Mouse (Mus musculus) thymus, adult 2 months (tissue): ENCODE results near the gene Myo1b. TPM values are rescaled to one million over a fixed set of nuclear protein-coding genes. Genes with fewer than 3 reads are reported as not detected.

ENCODE experiments used
- DNase-seq: peaks from one replicate; pipeline ENCODE4 v3.0.0; 2021
- H3K27ac ChIP-seq: fragments of 200-500 bp; 2 replicates; pipeline ENCODE4 v1.5.1; 2012; ENCODE audit warnings: low read length, control low read depth; ENCODE audit not compliant: control insufficient read depth, insufficient read depth
- H3K27me3 ChIP-seq: fragments of 200-500 bp; 2 replicates; pipeline ENCODE4 v1.6.1; 2012; ENCODE audit warnings: mild to moderate bottlenecking, low read length, moderate library complexity, mixed read lengths; ENCODE audit not compliant: control insufficient read depth, insufficient read depth
- H3K36me3 ChIP-seq: fragments of 200-500 bp; 2 replicates; pipeline ENCODE4 v1.6.1; 2012; ENCODE audit warnings: mild to moderate bottlenecking, low read length, moderate library complexity; ENCODE audit not compliant: control insufficient read depth, insufficient read depth
- H3K4me1 ChIP-seq: fragments of 200-500 bp; replicated peaks from 2 replicates; pipeline ENCODE4 v1.6.1; 2012; ENCODE audit warnings: low read length; ENCODE audit not compliant: control insufficient read depth, insufficient read depth
- H3K4me3 ChIP-seq: fragments of 200-500 bp; 2 replicates; pipeline ENCODE4 v1.5.1; 2012; ENCODE audit warnings: mild to moderate bottlenecking, low read length, control low read depth, moderate library complexity; ENCODE audit not compliant: control insufficient read depth, insufficient read depth
- CTCF ChIP-seq: fragments of 200-500 bp; IDR thresholded peaks from 2 replicates; pipeline ENCODE4 v1.5.1; 2012; ENCODE audit warnings: mild to moderate bottlenecking, control low read depth, low read length, moderate library complexity, borderline replicate concordance; ENCODE audit not compliant: control insufficient read depth, poor library complexity, insufficient read depth; ENCODE audit errors: extremely low read depth
- POLR2A ChIP-seq: fragments of 200-500 bp; IDR thresholded peaks from 2 replicates; pipeline ENCODE4 v1.6.1; 2012; ENCODE audit warnings: mild to moderate bottlenecking, low read length, control low read depth, moderate library complexity; ENCODE audit not compliant: control insufficient read depth, poor library complexity, insufficient read depth; ENCODE audit errors: extremely low read depth
- WGBS: fragments of 180-500 bp; shearing (Covaris S2); methylation state at CpG from one replicate; pipeline ENCODE4 v1.1.7; 2018; 5-methylcytosine and 5-hydroxymethylcytosine counted together
- polyA plus RNA-seq: library from polyadenylated mRNA; depleted of rRNA; stranded (reverse); fragments of >200 nt; gene quantifications from 2 replicates; pipeline ENCODE4 v1.2.3, GENCODE M21; 2012

The Myo1b gene
- polyA plus RNA-seq, 1 experiment = 3.3 TPM

DNA sequence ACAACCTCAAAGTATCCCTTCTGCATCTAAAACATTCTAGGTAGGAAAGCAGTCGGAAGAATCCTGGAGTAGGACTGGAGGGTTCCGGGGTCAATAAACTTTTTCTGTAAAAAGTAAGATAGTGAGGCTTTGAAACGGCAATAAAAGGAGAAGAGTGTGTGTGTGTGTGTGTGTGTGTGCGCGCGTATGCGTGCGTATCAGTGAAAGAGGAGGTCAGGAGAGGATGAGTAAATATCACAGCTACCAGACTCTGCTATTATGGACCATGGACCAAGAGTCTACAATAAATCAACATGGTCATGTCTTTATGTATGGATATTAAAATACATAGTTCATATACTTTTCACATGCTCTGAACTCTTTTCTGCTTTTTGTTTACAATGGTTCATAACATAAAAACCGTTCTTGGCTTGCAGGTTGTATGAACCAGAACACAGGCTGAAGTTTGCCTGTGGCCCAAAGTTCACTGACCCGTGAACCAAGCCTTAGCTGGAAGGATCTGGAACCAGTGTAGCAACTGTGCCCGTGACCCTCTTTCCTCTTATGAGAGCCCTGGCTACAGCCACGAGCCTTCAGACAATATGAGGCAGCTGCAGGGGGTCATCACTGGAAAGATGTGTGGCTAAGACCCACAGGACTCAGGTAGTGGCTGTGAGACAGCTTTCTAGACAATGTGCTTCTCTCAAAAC is 145.9 kb downstream of the Myo1b start:
- H3K4me3 ChIP-seq = no peak overlapping the region
- H3K36me3 ChIP-seq = no peaks in the 10 kb centered on the region
- H3K27ac ChIP-seq = no peak overlapping the region
- WGBS = 94% methylated on average over 12 of the region's 12 CpGs
- no peaks in the 10 kb centered on the region for H3K27me3 ChIP-seq
- TF ChIP-seq POLR2A (no peak), CTCF (no peak)
- no peak for DNase-seq
- no peaks in the 10 kb centered on the region for H3K4me1 ChIP-seq

DNA sequence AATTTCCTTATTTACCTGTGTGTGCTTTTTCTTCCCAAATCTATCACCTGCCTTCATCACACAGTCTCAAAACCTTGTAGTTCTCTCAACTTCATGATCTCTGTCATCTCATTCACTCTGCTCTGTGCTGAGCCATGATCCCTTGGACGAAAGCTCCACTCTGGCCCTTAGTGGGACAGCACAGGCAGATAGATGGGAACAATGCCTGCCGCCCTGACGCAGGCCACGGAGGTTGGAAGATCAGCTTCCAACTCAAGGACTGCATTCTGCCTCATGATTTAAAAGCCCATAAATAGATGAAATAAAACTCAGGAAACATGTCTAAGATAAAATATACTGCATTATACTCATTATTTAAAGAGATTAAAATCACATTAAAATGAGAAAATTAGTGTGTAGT is 149.6 kb downstream of the Myo1b start:
- no peak for DNase-seq
- Histone ChIP-seq H3K4me3 (no peak overlapping the region), H3K27me3 (no peaks in the 10 kb centered on the region), H3K4me1 (no peaks in the 10 kb centered on the region), H3K27ac (no peak overlapping the region), H3K36me3 (no peaks in the 10 kb centered on the region)
- TF ChIP-seq POLR2A = no peak
- no peak for TF ChIP-seq CTCF
- WGBS = 96% methylated on average over 4 of the region's 4 CpGs

DNA sequence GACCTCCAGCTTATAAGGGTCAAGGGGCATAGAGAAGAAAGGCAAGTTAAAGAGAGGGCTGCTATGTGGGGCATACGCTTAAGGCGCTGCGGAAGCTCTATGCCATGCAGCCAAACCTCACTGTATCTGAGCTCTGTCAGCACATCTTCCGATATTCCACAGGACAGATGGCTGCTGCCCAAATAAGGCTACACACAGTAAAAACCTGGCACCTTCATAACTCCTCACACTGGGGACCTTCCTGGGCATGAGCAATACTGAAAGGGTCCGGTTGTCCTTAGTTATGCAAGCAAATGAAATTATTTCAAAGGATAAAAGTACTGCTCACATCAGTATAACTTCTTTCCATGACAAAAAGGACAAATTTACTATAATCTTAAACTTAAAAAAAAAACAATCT is 150.7 kb downstream of the Myo1b start:
- Histone ChIP-seq H3K27ac (no peak overlapping the region), H3K4me1 (no peaks in the 10 kb centered on the region), H3K36me3 (no peaks in the 10 kb centered on the region), H3K27me3 (no peaks in the 10 kb centered on the region), H3K4me3 (no peak overlapping the region)
- TF ChIP-seq CTCF (no peak), POLR2A (no peak)
- no peak for DNase-seq
- 96% methylated on average over 5 of the region's 5 CpGs for WGBS

DNA sequence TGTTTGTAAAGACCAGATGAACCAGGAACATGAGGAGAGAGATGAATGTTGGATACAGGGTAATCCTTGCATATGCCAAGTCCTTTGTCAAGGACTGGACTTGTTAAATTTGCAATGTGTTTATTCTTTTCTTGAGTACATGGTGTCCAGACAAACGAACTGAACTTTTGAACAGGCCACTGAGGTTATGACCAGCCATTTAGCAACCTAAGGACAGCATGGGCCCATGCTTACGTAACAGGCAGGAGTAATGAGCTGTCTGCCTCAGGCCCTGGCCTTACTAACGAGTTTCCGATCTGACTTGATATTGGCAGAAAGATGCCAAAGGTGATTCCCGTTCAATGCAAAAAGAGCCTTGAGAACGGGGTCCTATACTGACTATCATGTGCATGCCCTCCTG is 156.2 kb downstream of the Myo1b start:
- no peak for DNase-seq
- 96% methylated on average over 6 of the region's 6 CpGs for WGBS
- Histone ChIP-seq H3K4me1 (no peaks in the 10 kb centered on the region), H3K27me3 (no peaks in the 10 kb centered on the region), H3K36me3 (no peaks in the 10 kb centered on the region), H3K27ac (no peak overlapping the region), H3K4me3 (no peak overlapping the region)
- TF ChIP-seq CTCF = no peak
- no peak for TF ChIP-seq POLR2A

DNA sequence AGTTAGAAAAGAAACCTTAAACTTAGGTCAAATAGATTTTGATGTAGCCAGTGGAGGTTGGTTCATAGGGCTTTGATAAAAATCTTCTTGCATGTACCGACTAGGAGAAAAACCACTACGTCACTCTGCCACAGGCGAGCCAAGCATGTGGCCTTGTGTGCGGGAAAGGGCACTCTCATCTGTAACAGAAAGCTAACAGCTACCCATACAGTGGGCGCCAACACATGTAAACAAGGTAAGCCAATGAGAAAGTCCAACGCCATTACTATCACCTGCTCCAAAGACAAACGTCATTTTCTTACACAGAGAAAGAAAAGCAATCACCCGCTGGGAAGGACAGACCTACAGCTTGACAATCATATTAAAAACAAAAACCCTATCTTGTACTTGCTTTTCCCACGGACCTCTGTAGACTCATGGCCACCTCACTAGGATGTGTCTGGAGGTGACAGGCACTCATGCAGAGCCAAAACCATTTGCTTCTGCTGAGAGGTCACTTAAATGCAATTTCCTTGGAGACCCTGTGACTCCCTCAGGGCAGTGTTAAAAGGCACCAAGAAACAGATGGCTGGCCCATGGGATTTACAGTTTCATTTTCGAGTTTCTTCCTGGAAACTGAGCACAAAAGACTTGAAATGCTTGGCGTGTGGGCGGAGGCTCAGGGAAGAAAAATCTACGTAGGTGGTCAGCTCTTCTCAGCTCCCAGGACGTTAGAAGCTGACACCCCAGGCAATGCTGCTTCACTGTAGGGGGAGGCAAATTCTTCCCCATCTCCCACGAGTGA is 157.4 kb downstream of the Myo1b start:
- no peaks in the 10 kb centered on the region for H3K27me3 ChIP-seq
- WGBS = 90% methylated on average over 15 of the region's 15 CpGs
- no peak for TF ChIP-seq POLR2A
- TF ChIP-seq CTCF = no peak
- no peak overlapping the region for H3K4me3 ChIP-seq
- no peaks in the 10 kb centered on the region for H3K36me3 ChIP-seq
- H3K27ac ChIP-seq = no peak overlapping the region
- no peaks in the 10 kb centered on the region for H3K4me1 ChIP-seq
- DNase-seq = no peak

DNA sequence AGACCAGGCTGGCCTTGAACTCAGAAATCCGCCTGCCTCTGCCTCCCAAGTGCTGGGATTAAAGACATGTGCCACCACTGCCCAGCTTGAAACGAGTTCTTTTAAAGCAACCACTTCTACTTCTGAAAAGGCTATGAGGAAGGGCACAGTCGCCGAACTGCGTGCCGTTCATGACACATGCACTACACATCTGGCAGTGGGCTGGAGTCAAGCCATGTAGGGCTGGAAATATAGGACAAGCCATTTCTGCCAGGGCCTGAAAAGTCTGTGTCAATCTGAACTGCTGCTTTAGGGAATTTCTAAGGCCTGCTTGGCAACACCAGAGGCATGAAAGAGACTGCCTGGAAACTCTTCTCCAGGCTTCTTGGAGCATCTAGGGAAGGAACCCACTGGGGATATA is 162.2 kb downstream of the Myo1b start:
- Histone ChIP-seq H3K4me1 (no peaks in the 10 kb centered on the region), H3K27ac (no peak overlapping the region), H3K4me3 (no peak overlapping the region), H3K27me3 (no peaks in the 10 kb centered on the region), H3K36me3 (no peaks in the 10 kb centered on the region)
- WGBS = 96% methylated on average over 6 of the region's 6 CpGs
- TF ChIP-seq CTCF (no peak), POLR2A (no peak)
- no peak for DNase-seq

DNA sequence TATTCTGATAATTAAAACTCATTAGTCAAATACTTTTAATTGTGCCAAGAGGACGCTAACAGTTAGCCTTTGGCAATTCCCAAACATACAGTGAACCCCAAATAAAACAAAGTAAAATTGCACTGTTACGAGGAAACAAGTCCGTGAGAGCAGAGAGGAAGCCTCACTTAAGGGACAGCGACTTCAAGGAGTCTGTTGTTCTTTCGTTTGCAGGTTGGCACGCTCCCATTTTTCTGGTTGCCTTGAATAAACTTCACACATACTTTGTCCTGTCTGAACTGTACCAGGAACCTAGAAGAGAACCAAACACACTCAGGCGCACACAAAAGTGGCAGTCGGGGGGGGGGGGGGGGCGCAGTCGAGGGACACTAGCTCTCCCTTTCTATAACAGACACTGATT is 164.9 kb downstream of the Myo1b start:
- WGBS = 85% methylated on average over 10 of the region's 10 CpGs
- Histone ChIP-seq H3K4me1 (no peaks in the 10 kb centered on the region), H3K27ac (no peak overlapping the region), H3K36me3 (no peaks in the 10 kb centered on the region), H3K27me3 (no peaks in the 10 kb centered on the region), H3K4me3 (no peak overlapping the region)
- no peak for DNase-seq
- TF ChIP-seq CTCF (no peak), POLR2A (no peak)
